Mouse (Mus musculus) frontal cortex, postnatal 14 days (tissue): Measurements from ENCODE around the gene Calr4.

Experiments used
- DNase-seq, 2 experiments: peaks; one replicate each; pipeline ENCODE4 v3.0.0; 2022; ENCODE audit warnings: low spot score in 2 of 2

The Calr4 gene

DNA sequence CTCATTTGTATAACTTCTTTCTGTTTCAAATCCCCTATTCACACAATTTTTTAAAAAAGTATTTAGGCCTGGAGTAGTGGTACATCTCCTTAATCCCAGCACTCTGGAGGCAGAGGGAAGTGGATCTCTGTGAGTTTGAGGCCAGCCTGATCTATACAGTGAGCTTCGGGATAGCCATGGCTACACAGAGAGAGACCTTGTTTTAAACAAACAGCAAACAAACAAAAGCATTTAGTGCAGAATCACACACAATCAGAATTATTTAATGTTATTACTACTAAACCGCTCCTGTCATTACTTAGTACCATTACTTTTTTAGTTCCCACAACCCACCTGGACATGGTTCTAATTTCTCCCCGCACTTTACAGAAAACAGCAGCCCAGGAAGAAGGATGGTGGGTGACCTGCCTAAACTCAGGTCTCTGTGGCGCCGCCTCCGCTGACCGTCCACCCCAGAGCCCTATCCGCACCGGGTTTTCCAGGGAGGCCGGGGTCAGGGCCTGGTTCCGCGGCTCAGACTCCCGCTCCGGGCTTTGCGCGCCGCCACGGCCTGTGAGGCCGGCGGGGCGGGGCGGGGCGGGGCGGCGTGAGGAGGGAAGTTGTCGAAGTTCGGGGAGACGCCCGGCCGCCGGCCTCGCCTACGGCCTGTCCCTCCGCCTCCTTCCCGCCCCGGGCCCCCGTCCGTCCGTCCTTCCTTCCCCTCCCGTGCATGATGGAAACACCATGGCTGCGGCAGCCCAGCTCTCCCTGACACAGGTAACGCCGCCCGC lies 45.6 kb downstream of the Calr4 start, which contains the start of gene Eps15:
Gene Eps15 (plus strand): TSS at position 580 of the 770 bp plus-strand sequence.
- peak; percentile 57 to 58 for DNase-seq

DNA sequence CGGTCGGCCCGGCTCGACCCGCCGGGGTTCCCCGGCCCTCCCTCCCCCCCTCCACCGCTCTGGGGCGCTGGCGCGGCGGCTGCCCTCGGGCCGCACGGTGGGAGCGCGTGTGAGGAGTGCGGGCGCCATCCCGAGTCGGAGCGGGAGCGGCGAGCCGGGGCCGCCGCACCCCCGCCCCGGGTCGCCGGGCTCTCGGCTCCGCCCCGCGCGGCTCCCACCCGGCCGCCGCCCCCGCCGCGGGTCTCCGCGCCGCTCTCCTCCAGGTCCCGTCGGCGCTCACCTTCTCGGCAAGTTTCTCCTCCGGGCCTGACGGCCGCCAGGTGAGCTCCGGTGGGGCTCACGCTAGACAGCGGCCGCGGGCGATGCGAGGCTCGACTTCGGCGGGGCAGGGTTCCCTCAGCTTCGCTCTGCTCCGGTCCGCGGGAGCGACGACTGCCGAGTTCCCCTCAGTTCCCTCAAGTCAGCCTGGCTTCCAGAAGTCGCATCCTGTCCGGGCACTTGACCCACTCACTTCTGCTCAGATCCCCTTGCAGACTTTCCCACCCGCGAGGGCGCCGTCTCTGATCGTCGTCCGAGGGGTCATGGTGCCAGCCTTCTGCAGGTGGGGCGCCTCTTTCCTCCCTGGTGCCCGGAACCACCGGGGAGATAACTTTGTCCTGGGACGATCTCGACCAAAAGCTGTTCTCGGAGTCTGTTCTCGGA lies 46.3 kb downstream of the Calr4 start:
- DNase-seq: peak in 1 of 2 experiments; percentile 5

DNA sequence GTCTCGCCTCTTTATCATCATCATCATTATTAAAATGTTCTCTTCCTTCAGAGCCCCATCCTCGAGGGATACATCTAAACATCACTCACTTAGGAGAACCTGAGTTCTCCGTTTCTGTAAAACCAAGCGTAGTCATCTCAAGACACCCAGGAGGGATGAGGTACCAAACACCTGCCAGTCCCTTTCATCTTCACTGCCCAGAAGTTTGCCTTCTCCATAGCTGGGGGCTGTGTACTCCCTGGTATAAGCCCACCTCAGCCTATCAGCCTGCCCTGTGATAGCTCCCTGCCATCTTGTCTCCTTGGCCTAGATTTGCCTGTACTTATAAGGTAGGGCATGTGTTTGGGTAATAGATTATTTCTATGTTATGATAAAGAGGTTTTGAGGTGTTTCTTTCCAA lies 46.9 kb downstream of the Calr4 start:
- no peak for DNase-seq

DNA sequence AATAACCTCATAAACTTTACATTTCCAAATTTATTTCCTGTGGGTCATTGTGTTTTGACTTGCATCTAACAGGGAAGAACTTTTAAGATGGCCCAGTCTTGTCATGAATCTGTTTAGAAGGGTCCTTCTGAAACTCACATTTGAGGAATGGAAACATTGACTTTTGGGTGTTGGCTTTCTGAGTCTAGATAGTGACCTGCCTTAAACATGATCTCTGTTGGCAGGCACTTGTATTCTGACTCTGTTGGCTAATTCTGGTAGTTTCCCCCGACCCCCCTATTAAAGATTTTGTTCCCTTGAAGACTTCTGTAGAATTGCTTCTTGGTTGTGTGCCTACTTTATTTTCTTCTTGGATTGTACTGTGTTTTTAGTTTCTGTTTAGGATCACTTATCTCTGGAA lies 47.7 kb downstream of the Calr4 start:
- DNase-seq: no peak

DNA sequence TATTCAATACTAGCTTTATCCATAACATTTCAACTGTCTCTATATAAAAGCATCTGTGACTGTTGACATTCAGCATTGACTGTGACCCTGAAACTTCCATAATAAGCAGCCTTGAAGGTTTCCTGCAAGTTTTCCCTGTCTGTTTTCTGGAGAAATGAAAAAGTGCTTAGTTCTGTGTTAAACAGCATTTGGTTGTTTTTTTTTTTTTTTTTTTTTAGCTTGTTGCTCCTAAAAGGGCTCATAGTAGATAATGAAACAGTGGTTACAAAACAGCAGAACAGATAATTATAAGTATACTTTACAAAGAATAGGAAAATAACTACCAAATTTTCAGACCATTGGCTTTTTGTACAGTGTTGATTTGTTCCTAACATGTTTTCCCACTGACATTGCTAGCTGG lies 60.3 kb downstream of the Calr4 start:
- no peak for DNase-seq

DNA sequence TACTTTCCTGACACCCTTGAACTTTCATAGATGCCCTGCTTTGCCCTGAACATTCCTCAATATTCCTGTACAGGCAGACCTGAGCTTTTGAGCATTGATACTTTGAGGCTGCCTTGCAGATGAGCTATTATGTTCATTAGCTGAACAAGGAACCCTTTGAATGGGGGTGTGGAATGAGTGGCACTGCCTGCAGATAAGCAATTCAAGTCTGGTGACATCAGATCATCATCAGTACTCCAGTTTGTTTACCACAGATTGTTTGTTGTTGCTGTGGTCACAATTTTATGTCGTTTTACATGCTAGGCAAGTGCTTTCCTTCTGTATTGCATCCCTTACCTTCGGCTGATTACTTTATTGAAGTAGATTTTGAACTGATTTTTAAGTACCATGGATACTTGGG lies 62.2 kb downstream of the Calr4 start:
- no peak for DNase-seq

DNA sequence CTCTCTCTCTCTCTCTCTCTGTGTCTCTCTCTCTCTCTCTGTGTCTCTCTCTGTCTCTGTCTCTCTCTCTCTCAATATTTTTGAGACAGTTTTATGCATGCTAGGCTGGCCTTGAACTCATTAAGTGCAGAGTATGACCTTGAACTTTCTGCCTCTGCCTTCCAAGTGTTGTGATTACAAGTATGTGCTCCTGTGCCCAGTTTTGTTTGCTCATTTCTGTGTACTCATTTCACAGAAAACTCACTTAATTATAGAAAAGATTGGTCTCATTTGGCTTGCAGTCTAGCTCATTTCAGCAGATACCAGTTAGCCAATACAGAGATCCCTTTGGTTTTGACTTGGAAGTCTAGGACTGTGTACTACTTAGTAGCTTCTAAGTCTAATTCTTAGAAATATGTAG lies 64.9 kb downstream of the Calr4 start:
- DNase-seq: no peak
